Mouse (Mus musculus) lung, adult 2 months (tissue): ENCODE measurements around the gene Rnf215. TPM values are rescaled to one million over a fixed set of nuclear protein-coding genes. Genes with fewer than 3 reads are reported as not detected.

Experiments used
- DNase-seq: peaks from one replicate; pipeline ENCODE4 v3.0.0; 2022
- H3K4me1 ChIP-seq: fragments of 200-500 bp; 2 replicates; pipeline ENCODE4 v1.6.1; 2011; ENCODE audit warnings: low read length; ENCODE audit not compliant: control insufficient read depth, insufficient read depth
- H3K4me3 ChIP-seq: fragments of 200-500 bp; replicated peaks from 2 replicates; pipeline ENCODE3; 2011; ENCODE audit warnings: low read depth, mild to moderate bottlenecking, control low read depth, low read length; ENCODE audit errors: extremely low read depth
- CTCF ChIP-seq: fragments of 200-500 bp; IDR thresholded peaks from 2 replicates; pipeline ENCODE4 v1.5.1; 2011; ENCODE audit warnings: mild to moderate bottlenecking, low read length, control low read depth; ENCODE audit not compliant: insufficient read depth
- POLR2A ChIP-seq: fragments of 200-500 bp; IDR thresholded peaks from 2 replicates; pipeline ENCODE4 v1.6.1; 2011; ENCODE audit warnings: low read depth, mild to moderate bottlenecking, control low read depth, low read length, borderline replicate concordance; ENCODE audit errors: extremely low read depth
- WGBS: fragments of 180-500 bp; shearing (Covaris S2); methylation state at CpG from one replicate; pipeline ENCODE4 v1.1.7; 2018; 5-methylcytosine and 5-hydroxymethylcytosine counted together
- polyA plus RNA-seq: library from polyadenylated mRNA; depleted of rRNA; stranded (reverse); fragments of >200 nt; gene quantifications from 2 replicates; pipeline ENCODE4 v1.2.3, GENCODE M21; 2012; rRNA removed

The Rnf215 gene
- polyA plus RNA-seq, 1 experiment, result 60.6 TPM

- Histone ChIP-seq H3K4me1 (peaks cover 20% of the 10 kb centered on the region), H3K4me3 (peak within 1 kb of the TSS; percentile 86)
- WGBS, result under 1% methylated on average over 70 of the region's 71 CpGs
- TF ChIP-seq POLR2A, result peak; percentile 77
- no peak for TF ChIP-seq CTCF
- peak; percentile 98 for DNase-seq
Measured at GRCm38 (mm10) chr11:4186486-4187317, 51.7 kb downstream of the Rnf215 start, which contains the start of gene Tbc1d10a. Gene Tbc1d10a (plus strand): TSS chr11:4186789.

GRCm38 (mm10) chr11:4187318-4187700, 52.3 kb downstream of the Rnf215 start:
- H3K4me3 ChIP-seq, result peak overlapping the region; percentile 73
- 13% methylated on average over 9 of the region's 9 CpGs for WGBS
- TF ChIP-seq CTCF, result no peak
- no peak for TF ChIP-seq POLR2A
- peaks cover 21% of the 10 kb centered on the region for H3K4me1 ChIP-seq
- DNase-seq, result no peak

GRCm38 (mm10) chr11:4189182-4189581, 54.2 kb downstream of the Rnf215 start:
- 62% methylated on average over 6 of the region's 6 CpGs for WGBS
- DNase-seq, result no peak

GRCm38 (mm10) chr11:4190677-4191076, 55.7 kb downstream of the Rnf215 start:
- H3K4me1 ChIP-seq, result peaks cover 28% of the 10 kb centered on the region
- 51% methylated on average over 3 of the region's 3 CpGs for WGBS
- TF ChIP-seq POLR2A (no peak), CTCF (no peak)
- no peak overlapping the region for H3K4me3 ChIP-seq
- DNase-seq, result no peak

More at GRCm38 (mm10) chr11:4189182-4189581, 54.2 kb downstream of the Rnf215 start:
- TF ChIP-seq POLR2A (no peak), CTCF (no peak)
- Histone ChIP-seq H3K4me3 (no peak overlapping the region), H3K4me1 (peaks cover 20% of the 10 kb centered on the region)

Other genes with a start within 250 kb of the Rnf215 start
- 0.55 and 0.70 TPM in 2 replicates for gene 4921536K21Rik, start 240.1 kb upstream of the Rnf215 start, polyA plus RNA-seq
- 13.3 and 16.3 TPM in 2 replicates for gene Dusp18, start 240.0 kb upstream of the Rnf215 start, polyA plus RNA-seq
- 30.4 and 37.8 TPM in 2 replicates for gene Slc35e4, start 220.5 kb upstream of the Rnf215 start, polyA plus RNA-seq
- 207 and 208 TPM in 2 replicates for gene Tcn2, start 203.0 kb upstream of the Rnf215 start, polyA plus RNA-seq
- gene Pes1, start 171.2 kb upstream of the Rnf215 start, polyA plus RNA-seq, result 25.9 and 33.9 TPM in 2 replicates
- not detected in 2 replicates for gene 4930556J24Rik, start 158.4 kb upstream of the Rnf215 start, polyA plus RNA-seq
- gene Gal3st1, start 151.6 kb upstream of the Rnf215 start, polyA plus RNA-seq, result 32.1 and 33.3 TPM in 2 replicates
- 41.0 and 56.3 TPM in 2 replicates for gene Sec14l4, start 103.7 kb upstream of the Rnf215 start, polyA plus RNA-seq
- gene Sec14l3, start 70.4 kb upstream of the Rnf215 start, polyA plus RNA-seq, result 565 and 735 TPM in 2 replicates
- 8.9 TPM in 2 replicates for gene Mtfp1, start 39.8 kb upstream of the Rnf215 start, polyA plus RNA-seq
- 8.2 and 10.7 TPM in 2 replicates for gene Sec14l2, start 11.8 kb upstream of the Rnf215 start, polyA plus RNA-seq
- gene Ccdc157, start 25.1 kb downstream of the Rnf215 start, polyA plus RNA-seq, result 17.6 and 19.8 TPM in 2 replicates
- 27.0 and 28.2 TPM in 2 replicates for gene Sf3a1, start 25.1 kb downstream of the Rnf215 start, polyA plus RNA-seq
- 72.8 and 78.3 TPM in 2 replicates for gene Tbc1d10a, start 51.6 kb downstream of the Rnf215 start, polyA plus RNA-seq
- gene Castor1, start 83.0 kb downstream of the Rnf215 start, polyA plus RNA-seq, result 23.3 and 26.2 TPM in 2 replicates
- 1.0 and 1.3 TPM in 2 replicates for gene Osm, start 101.2 kb downstream of the Rnf215 start, polyA plus RNA-seq
- gene Lif, start 122.4 kb downstream of the Rnf215 start, polyA plus RNA-seq, result 3.5 and 4.9 TPM in 2 replicates